Mouse (Mus musculus) heart, embryonic 13.5 days (tissue): ENCODE results near the gene Plcb1. TPM values are rescaled to one million over a fixed set of nuclear protein-coding genes. Genes with fewer than 3 reads are reported as not detected.

Source experiments
- ATAC-seq: fragments of 200-750 bp; cut with Nextera tagmentation; 2 replicates; pipeline ENCODE4 v1.8.0; 2017; ENCODE audit warnings: moderate TSS enrichment; ENCODE audit not compliant: insufficient number of reproducible peaks, low FRiP score, low TSS enrichment; ENCODE audit errors: extremely low read depth
- H3K27ac ChIP-seq: fragments of 300-500 bp; sonication (generic); replicated peaks from 2 replicates; pipeline ENCODE4 v1.5.1; 2015; ENCODE audit warnings: moderate library complexity, mild to moderate bottlenecking, inconsistent platforms
- H3K27me3 ChIP-seq: fragments of 300-500 bp; sonication (generic); replicated peaks from 2 replicates; pipeline ENCODE4 v1.6.1; 2015; ENCODE audit warnings: mild to moderate bottlenecking, inconsistent platforms
- H3K36me3 ChIP-seq: fragments of 300-500 bp; sonication (generic); 2 replicates; pipeline ENCODE4 v1.6.1; 2015; ENCODE audit warnings: mild to moderate bottlenecking, inconsistent platforms
- H3K4me1 ChIP-seq: fragments of 300-500 bp; sonication (generic); 2 replicates; pipeline ENCODE4 v1.6.1; 2015; ENCODE audit warnings: inconsistent platforms
- H3K4me2 ChIP-seq: fragments of 300-500 bp; sonication (generic); 2 replicates; pipeline ENCODE4 v1.6.1; 2015; ENCODE audit warnings: inconsistent platforms, mild to moderate bottlenecking, moderate library complexity
- H3K4me3 ChIP-seq: fragments of 300-500 bp; sonication (generic); 2 replicates; pipeline ENCODE4 v1.5.1; 2015; ENCODE audit warnings: moderate library complexity, mild to moderate bottlenecking, inconsistent platforms
- H3K9ac ChIP-seq: fragments of 300-500 bp; sonication (generic); 2 replicates; pipeline ENCODE4 v1.6.1; 2015; ENCODE audit warnings: inconsistent platforms, mild to moderate bottlenecking, moderate library complexity
- H3K9me3 ChIP-seq: fragments of 300-500 bp; sonication (generic); 2 replicates; pipeline ENCODE4 v1.6.1; 2016; ENCODE audit warnings: inconsistent platforms
- WGBS: fragments of 180-500 bp; shearing (Covaris S2); methylation state at CpG from one replicate; pipeline ENCODE4 v1.1.7; 2015; ENCODE audit warnings: mixed read lengths; 5-methylcytosine and 5-hydroxymethylcytosine counted together
- polyA plus RNA-seq: library from polyadenylated mRNA; unstranded; fragments of >200 nt; fragmentation: Nextera tagmentation; extraction: Ambion mirVana; gene quantifications from 2 replicates; pipeline ENCODE4 v1.2.1, GENCODE M21; 2015

Gene Plcb1
- polyA plus RNA-seq, 1 experiment from 2014 or later: 5.9 TPM

GRCm38 (mm10) chr2:135029700-135030099 is 243.8 kb downstream of the Plcb1 start:
- WGBS: 30% methylated on average over 6 of the region's 6 CpGs
- no peak for ATAC-seq
- peaks cover 17% of the 10 kb centered on the region for H3K4me1 ChIP-seq
- H3K9ac ChIP-seq: no peak overlapping the region
- no peaks in the 10 kb centered on the region for H3K27me3 ChIP-seq
- no peaks in the 10 kb centered on the region for H3K9me3 ChIP-seq
- H3K4me2 ChIP-seq: peak overlapping the region; percentile 44
- peak overlapping the region; percentile 50 for H3K27ac ChIP-seq
- no peak overlapping the region for H3K4me3 ChIP-seq
- H3K36me3 ChIP-seq: no peaks in the 10 kb centered on the region

- H3K4me1 ChIP-seq: peaks cover 14% of the 10 kb centered on the region
- H3K36me3 ChIP-seq: no peaks in the 10 kb centered on the region
- no peak overlapping the region for H3K4me3 ChIP-seq
- no peaks in the 10 kb centered on the region for H3K9me3 ChIP-seq
- H3K27ac ChIP-seq: peak overlapping the region; percentile 61
- no peaks in the 10 kb centered on the region for H3K27me3 ChIP-seq
- H3K9ac ChIP-seq: no peak overlapping the region
- 0 out of 2 replicates have a peak overlapping the region, but pooled peaks have one; percentile 2 for H3K4me2 ChIP-seq
- WGBS: 6% methylated on average over 4 of the region's 4 CpGs
- no peak for ATAC-seq
Measured at GRCm38 (mm10) chr2:135035640-135036260, 249.9 kb downstream of the Plcb1 start.

DNA sequence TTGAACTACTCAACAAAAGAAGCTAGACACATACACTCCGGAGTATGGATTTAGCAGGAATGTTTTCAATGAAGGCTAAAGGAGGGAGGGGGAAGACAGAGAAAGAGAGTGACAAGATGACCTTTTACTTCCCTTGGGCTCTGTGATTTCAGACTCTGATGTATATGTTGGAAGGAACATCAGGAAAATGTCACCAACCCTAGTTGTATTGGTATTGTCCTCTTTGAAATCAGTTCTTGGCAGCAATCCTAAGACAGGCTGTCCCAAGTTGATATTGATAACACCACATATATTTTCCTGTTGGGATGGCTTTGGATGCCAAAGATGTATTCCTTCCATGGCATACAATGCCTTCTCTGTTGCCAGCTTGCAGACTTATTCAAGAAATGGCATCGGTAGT is 262.9 kb downstream of the Plcb1 start:
- H3K4me3 ChIP-seq: no peak overlapping the region
- no peaks in the 10 kb centered on the region for H3K9me3 ChIP-seq
- H3K27ac ChIP-seq: peak overlapping the region; percentile 44; the same call in 1 of the 2 replicates
- H3K27me3 ChIP-seq: no peaks in the 10 kb centered on the region
- peaks cover 24% of the 10 kb centered on the region for H3K4me1 ChIP-seq
- no peaks in the 10 kb centered on the region for H3K36me3 ChIP-seq
- 55% methylated on average over 2 of the region's 2 CpGs for WGBS
- no peak for ATAC-seq
- no peak overlapping the region for H3K9ac ChIP-seq
- H3K4me2 ChIP-seq: no peak overlapping the region

GRCm38 (mm10) chr2:135049283-135049682 is 263.4 kb downstream of the Plcb1 start:
- H3K27me3 ChIP-seq: no peaks in the 10 kb centered on the region
- no peak overlapping the region for H3K4me3 ChIP-seq
- H3K27ac ChIP-seq: peak overlapping the region; percentile 44
- H3K36me3 ChIP-seq: no peaks in the 10 kb centered on the region
- H3K4me2 ChIP-seq: no peak overlapping the region
- H3K9ac ChIP-seq: no peak overlapping the region
- ATAC-seq: no peak
- no peaks in the 10 kb centered on the region for H3K9me3 ChIP-seq
- WGBS: 72% methylated on average over 6 of the region's 6 CpGs
- H3K4me1 ChIP-seq: peaks cover 24% of the 10 kb centered on the region

GRCm38 (mm10) chr2:135051540-135052288 is 265.8 kb downstream of the Plcb1 start:
- no peak overlapping the region for H3K4me2 ChIP-seq
- H3K27ac ChIP-seq: peak overlapping the region; percentile 52
- WGBS: 34% methylated on average over 4 of the region's 4 CpGs
- H3K36me3 ChIP-seq: no peaks in the 10 kb centered on the region
- H3K9me3 ChIP-seq: no peaks in the 10 kb centered on the region
- H3K4me1 ChIP-seq: peaks cover 24% of the 10 kb centered on the region
- no peak overlapping the region for H3K9ac ChIP-seq
- H3K27me3 ChIP-seq: no peaks in the 10 kb centered on the region
- no peak for ATAC-seq
- H3K4me3 ChIP-seq: no peak overlapping the region

GRCm38 (mm10) chr2:135053391-135053790 is 267.5 kb downstream of the Plcb1 start:
- Histone ChIP-seq H3K4me2 (no peak overlapping the region), H3K4me3 (no peak overlapping the region), H3K27me3 (no peaks in the 10 kb centered on the region), H3K9ac (no peak overlapping the region), H3K4me1 (peaks cover 23% of the 10 kb centered on the region), H3K27ac (no peak overlapping the region), H3K9me3 (no peaks in the 10 kb centered on the region), H3K36me3 (no peaks in the 10 kb centered on the region)
- no peak for ATAC-seq
- WGBS: 75% methylated on average over 3 of the region's 3 CpGs

- Histone ChIP-seq H3K27ac (no peak overlapping the region), H3K4me2 (no peak overlapping the region), H3K36me3 (no peaks in the 10 kb centered on the region), H3K4me3 (no peak overlapping the region), H3K27me3 (no peaks in the 10 kb centered on the region), H3K4me1 (no peaks in the 10 kb centered on the region), H3K9me3 (no peaks in the 10 kb centered on the region), H3K9ac (no peak overlapping the region)
- ATAC-seq: no peak
Measured at GRCm38 (mm10) chr2:135067419-135067818, 281.6 kb downstream of the Plcb1 start.

- Histone ChIP-seq H3K9me3 (no peaks in the 10 kb centered on the region), H3K27me3 (no peaks in the 10 kb centered on the region), H3K4me1 (no peaks in the 10 kb centered on the region), H3K9ac (no peak overlapping the region), H3K4me3 (no peak overlapping the region), H3K36me3 (no peaks in the 10 kb centered on the region), H3K27ac (no peak overlapping the region), H3K4me2 (no peak overlapping the region)
- WGBS: 76% methylated on average over 4 of the region's 4 CpGs
- no peak for ATAC-seq
Measured at GRCm38 (mm10) chr2:135071349-135071748, 285.5 kb downstream of the Plcb1 start.

GRCm38 (mm10) chr2:135072503-135072902 is 286.6 kb downstream of the Plcb1 start:
- no peak overlapping the region for H3K27ac ChIP-seq
- no peaks in the 10 kb centered on the region for H3K27me3 ChIP-seq
- no peak overlapping the region for H3K4me2 ChIP-seq
- no peak for ATAC-seq
- H3K36me3 ChIP-seq: no peaks in the 10 kb centered on the region
- 68% methylated on average over 5 of the region's 5 CpGs for WGBS
- H3K4me3 ChIP-seq: no peak overlapping the region
- no peaks in the 10 kb centered on the region for H3K4me1 ChIP-seq
- H3K9me3 ChIP-seq: no peaks in the 10 kb centered on the region
- H3K9ac ChIP-seq: no peak overlapping the region

DNA sequence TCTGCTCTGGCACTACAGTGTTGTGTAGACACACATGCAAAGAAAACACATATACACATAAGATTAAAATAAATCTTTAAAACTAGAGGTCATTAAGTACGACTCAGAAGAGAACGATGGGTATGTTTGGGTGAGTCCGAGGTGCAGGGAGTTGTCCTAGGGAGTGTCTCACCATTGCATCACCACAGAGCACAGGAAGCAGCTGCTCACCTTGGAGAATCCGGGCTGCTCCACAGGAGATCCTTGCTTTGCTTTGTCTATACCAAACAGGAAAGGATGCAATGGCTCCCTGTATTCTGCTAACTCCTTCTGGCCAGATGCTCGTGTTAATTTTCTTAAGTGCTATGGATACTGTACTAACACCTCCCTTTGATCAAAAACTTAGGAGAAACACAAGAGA is 287.1 kb downstream of the Plcb1 start:
- no peak overlapping the region for H3K4me3 ChIP-seq
- no peaks in the 10 kb centered on the region for H3K4me1 ChIP-seq
- no peaks in the 10 kb centered on the region for H3K9me3 ChIP-seq
- no peak for ATAC-seq
- H3K27ac ChIP-seq: no peak overlapping the region
- no peaks in the 10 kb centered on the region for H3K36me3 ChIP-seq
- no peak overlapping the region for H3K9ac ChIP-seq
- 72% methylated on average over 5 of the region's 5 CpGs for WGBS
- H3K4me2 ChIP-seq: no peak overlapping the region
- no peaks in the 10 kb centered on the region for H3K27me3 ChIP-seq

- Histone ChIP-seq H3K4me3 (no peak overlapping the region), H3K27me3 (no peaks in the 10 kb centered on the region), H3K9me3 (no peaks in the 10 kb centered on the region), H3K9ac (no peak overlapping the region), H3K4me1 (no peaks in the 10 kb centered on the region), H3K27ac (no peak overlapping the region), H3K36me3 (no peaks in the 10 kb centered on the region), H3K4me2 (no peak overlapping the region)
- WGBS: 91% methylated on average over 1 of the region's 1 CpGs
- no peak for ATAC-seq
Measured at GRCm38 (mm10) chr2:135075375-135075774, 289.5 kb downstream of the Plcb1 start.
